10 mouse cellular contexts compared by ENCODE assay signal in genomic region chr4:82502611-82503010, GRCm38 (mm10).
A peak's percentile ranks its signal among the peaks of the same experiment; 100 is the strongest.
DNase-seq lines count a peak whose midpoint lies in the region; ATAC-seq and TF ChIP-seq lines count a peak whose summit lies in the region.
"Had no signal": no experiment of that assay in that cellular context is flagged by ENCODE, and none has a peak within 500 bp of the region (broad histone marks: within the 10 kb centered on the region; RNA-seq: fewer than 3 reads in every experiment).

No protein-coding gene starts in this region.

- H3K9me3 ChIP-seq in lung, embryonic 14.5 days (ENCODE audit: low read depth, low read length) = no peaks in the 10 kb centered on the region
- H3K9me3 ChIP-seq in forebrain, embryonic 13.5 days (replicated peaks) = no peaks in the 10 kb centered on the region
- H3K9me3 ChIP-seq in limb, embryonic 13.5 days = no peaks in the 10 kb centered on the region
- no peaks in the 10 kb centered on the region for H3K9me3 ChIP-seq in neural tube, embryonic 15.5 days (replicated peaks)

- no peak for TF ChIP-seq CTCF in lung, embryonic 14.5 days (IDR thresholded peaks at IDR 0.05; ENCODE audit: low read depth)

- no peak for ATAC-seq in lung, embryonic 14.5 days (ENCODE audit: insufficient read depth)
- no peak for ATAC-seq in forebrain, embryonic 13.5 days
- ATAC-seq in limb, embryonic 13.5 days (ENCODE audit: low FRiP score, low read depth) = no peak
- no peak for ATAC-seq in neural tube, embryonic 15.5 days (ENCODE audit: low FRiP score)
- no peak for ATAC-seq in inflammation-experienced regulatory T-cells, adult 6 months

- DNase-seq in lung, embryonic 14.5 days = peak; percentile 60
- DNase-seq in lung, postnatal 10 days = no peak
- DNase-seq in right cerebral cortex, adult 18-20 months = no peak
- DNase-seq in ovary, postnatal 10 days (ENCODE audit: low spot score) = no peak
- DNase-seq: cerebellum, adult 9-10 months; thymus, postnatal 4 days had no signal

- H3K4me1 ChIP-seq in lung, embryonic 14.5 days (ENCODE audit: insufficient read depth) = peaks cover 20% of the 10 kb centered on the region
- H3K4me1 ChIP-seq in forebrain, embryonic 13.5 days = peaks cover 35% of the 10 kb centered on the region
- H3K4me1 ChIP-seq in limb, embryonic 13.5 days = peaks cover 39% of the 10 kb centered on the region
- peaks cover 30% of the 10 kb centered on the region; the same call in 1 of the 2 replicates for H3K4me1 ChIP-seq in neural tube, embryonic 15.5 days

- H3K4me3 ChIP-seq in lung, embryonic 14.5 days (ENCODE audit: low read depth, low read length) = peak overlapping the region; percentile 100
- H3K4me3 ChIP-seq in forebrain, embryonic 13.5 days = peak overlapping the region; percentile 96
- H3K4me3 ChIP-seq in limb, embryonic 13.5 days = peak overlapping the region; percentile 100
- H3K4me3 ChIP-seq in neural tube, embryonic 15.5 days (replicated peaks) = peak overlapping the region; percentile 73

- H3K27me3 ChIP-seq in lung, embryonic 14.5 days (ENCODE audit: insufficient read depth, low read length) = no peaks in the 10 kb centered on the region
- no peaks in the 10 kb centered on the region for H3K27me3 ChIP-seq in forebrain, embryonic 13.5 days
- no peaks in the 10 kb centered on the region for H3K27me3 ChIP-seq in limb, embryonic 13.5 days
- H3K27me3 ChIP-seq in neural tube, embryonic 15.5 days (replicated peaks) = no peaks in the 10 kb centered on the region

- H3K36me3 ChIP-seq in lung, embryonic 14.5 days (ENCODE audit: insufficient read depth) = peaks cover 23% of the 10 kb centered on the region
- H3K36me3 ChIP-seq in forebrain, embryonic 13.5 days (ENCODE audit: poor library complexity, severe bottlenecking) = peaks cover 9% of the 10 kb centered on the region
- peaks cover 13% of the 10 kb centered on the region for H3K36me3 ChIP-seq in limb, embryonic 13.5 days
- no peaks in the 10 kb centered on the region for H3K36me3 ChIP-seq in neural tube, embryonic 15.5 days

- H3K27ac ChIP-seq in lung, embryonic 14.5 days (ENCODE audit: low read depth) = peak overlapping the region; percentile 100
- H3K27ac ChIP-seq in forebrain, embryonic 13.5 days = peak overlapping the region; percentile 100
- peak overlapping the region; percentile 24; the same call in 1 of the 2 replicates for H3K27ac ChIP-seq in limb, embryonic 13.5 days
- H3K27ac ChIP-seq in neural tube, embryonic 15.5 days (replicated peaks) = peak overlapping the region; percentile 52

- peak overlapping the region; percentile 100 for H3K9ac ChIP-seq in lung, embryonic 14.5 days
- peak overlapping the region; percentile 100 for H3K9ac ChIP-seq in forebrain, embryonic 13.5 days
- H3K9ac ChIP-seq in limb, embryonic 13.5 days = peak overlapping the region; percentile 100
- H3K9ac ChIP-seq in neural tube, embryonic 15.5 days (replicated peaks) = no peak overlapping the region; the same call in 1 of the 2 replicates

- WGBS in lung, embryonic 14.5 days = 10% methylated on average over 2 of the region's 2 CpGs
- 41% methylated on average over 2 of the region's 2 CpGs for WGBS in forebrain, embryonic 13.5 days
- 49% methylated on average over 2 of the region's 2 CpGs for WGBS in limb, embryonic 13.5 days
- 45% methylated on average over 2 of the region's 2 CpGs for WGBS in neural tube, embryonic 15.5 days

- H3K4me2 ChIP-seq in lung, embryonic 14.5 days = peak overlapping the region; percentile 95
- H3K4me2 ChIP-seq in forebrain, embryonic 13.5 days = peak overlapping the region; percentile 95
- H3K4me2 ChIP-seq in limb, embryonic 13.5 days (replicated peaks) = peak overlapping the region; percentile 87
- peak overlapping the region; percentile 93 for H3K4me2 ChIP-seq in neural tube, embryonic 15.5 days

Comparison
In these comparisons a context has a peak if more than half of its experiments do, and no peak if none do; other contexts are left out.
1. H3K27ac ChIP-seq: peak in every context shown above with its lines; median percentile 100 in lung, embryonic 14.5 days; 100 in forebrain, embryonic 13.5 days; 52 in neural tube, embryonic 15.5 days; 24 in limb, embryonic 13.5 days.